Mouse (Mus musculus): ENCODE measurements around the gene Hmgcs2.

- TF ChIP-seq CTCF (IDR thresholded peaks at IDR 0.05; ENCODE audit: extremely low read depth, insufficient read depth, insufficient read length, insufficient replicate concordance) (no peak), POLR2A (IDR thresholded peaks at IDR 0.05; ENCODE audit: low read depth, low read length) (no peak)
Measured at GRCm38 (mm10) chr3:98340818-98341594, 60.8 kb downstream of the Hmgcs2 start.

All from spleen, adult 2 months (tissue).